Mouse (Mus musculus): ENCODE measurements at regions not wholly inside any gene's neighbourhood (a gene's known extent, or its start where the extent isn't known, plus 50 kb on each side); places are given as distances from the start of the nearest gene placed in this dataset.

DNA sequence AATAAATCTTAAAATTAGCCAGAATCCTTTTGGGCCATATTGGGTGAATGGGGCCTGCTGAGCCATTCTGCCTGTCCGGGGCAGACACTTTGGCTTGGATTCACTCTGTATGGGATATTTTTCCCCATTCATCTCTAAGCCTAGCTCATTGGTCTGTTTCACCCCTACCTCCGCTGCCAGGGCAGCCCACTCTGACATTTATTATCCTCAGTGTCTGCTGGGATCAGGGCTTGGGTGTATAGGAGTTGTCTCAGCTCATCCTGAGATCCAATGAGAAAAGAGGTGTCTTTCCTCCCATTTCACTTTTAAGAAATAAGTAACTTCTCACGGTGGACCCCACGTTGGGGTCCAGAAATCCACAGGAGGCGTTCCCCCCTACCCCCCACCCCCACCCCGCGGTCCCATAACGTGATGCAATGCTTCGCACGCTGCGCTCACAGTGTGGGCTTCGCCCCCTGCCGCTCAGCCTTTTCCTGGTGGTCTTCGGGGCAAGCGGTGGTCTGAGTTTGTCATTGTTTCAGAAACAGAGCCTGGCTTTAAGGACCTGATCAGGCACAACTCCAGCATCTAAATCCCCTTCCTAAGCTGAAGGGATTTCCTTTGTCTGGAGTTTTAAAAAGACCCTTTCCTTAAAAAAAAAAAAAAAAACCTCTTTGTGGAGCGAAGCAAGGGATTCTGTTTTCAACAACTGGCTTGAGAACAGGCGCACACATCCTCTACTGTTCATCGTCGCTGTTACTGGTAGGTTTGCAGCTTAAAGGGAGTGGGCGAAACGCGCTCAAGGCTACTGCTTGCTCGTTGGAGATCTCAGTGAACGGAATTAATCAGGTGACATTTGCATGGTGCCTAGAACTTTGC is 61.5 kb upstream of the Cpsf6 start:
- Histone ChIP-seq H3K27ac (ENCODE audit: low read depth) (no peak overlapping the region), H3K9me3 (ENCODE audit: control insufficient read depth, low read length) (no peaks in the 10 kb centered on the region), H3K4me3 (ENCODE audit: low read depth, low read length) (no peak overlapping the region), H3K4me1 (replicated peaks; ENCODE audit: control insufficient read depth, insufficient read depth, low read length) (no peaks in the 10 kb centered on the region), H3K36me3 (ENCODE audit: control insufficient read depth, insufficient read depth, low read length) (no peaks in the 10 kb centered on the region), H3K4me2 (ENCODE audit: low read length) (peak overlapping the region; percentile 24), H3K9ac (ENCODE audit: low read length) (no peak overlapping the region), H3K27me3 (replicated peaks; ENCODE audit: control insufficient read depth, insufficient read depth, low read length) (no peaks in the 10 kb centered on the region)
- DNase-seq (ENCODE audit: low spot score), result no peak
- no peak for ATAC-seq (replicated peaks; ENCODE audit: low FRiP score, low TSS enrichment, low read depth)
- 40% methylated on average over 24 of the region's 24 CpGs for WGBS

DNA sequence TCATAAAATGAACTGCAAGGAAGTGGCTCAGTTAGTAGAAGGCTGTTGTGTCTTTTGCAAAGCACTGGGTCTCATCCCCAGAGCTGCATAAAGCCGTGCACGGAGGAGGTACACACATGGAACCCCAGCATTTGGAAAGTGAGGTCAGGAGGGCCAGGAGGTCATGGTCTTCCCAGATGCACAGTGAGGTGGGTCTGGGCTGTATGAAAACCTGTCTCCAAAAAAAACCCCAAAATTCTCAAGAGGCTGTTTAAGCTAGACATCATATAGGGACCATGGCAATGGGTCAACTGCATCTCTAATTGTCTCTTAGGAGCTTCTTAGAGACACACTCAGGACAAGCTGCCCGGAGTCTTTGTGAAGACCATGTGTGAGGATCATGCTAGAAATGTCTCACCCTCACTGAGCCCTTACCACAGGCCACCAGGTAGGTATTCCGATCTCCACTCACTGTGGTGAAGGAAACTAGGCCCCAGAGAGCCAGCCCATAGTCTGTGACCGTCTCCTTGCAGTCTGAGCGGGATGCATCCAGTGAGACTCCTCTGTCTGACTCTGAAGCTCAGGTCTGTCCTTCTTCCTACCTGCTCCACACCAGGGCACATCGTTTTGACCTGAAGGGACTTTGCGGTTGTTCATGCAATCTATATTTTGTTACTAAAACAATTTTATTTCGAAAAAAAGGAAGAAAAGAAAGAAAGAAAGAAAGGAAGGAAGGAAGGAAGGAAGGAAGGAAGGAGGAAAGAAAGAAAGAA is 60.6 kb upstream of the Cpsf6 start:
- Histone ChIP-seq H3K4me1 (replicated peaks; ENCODE audit: control insufficient read depth, insufficient read depth, low read length) (no peaks in the 10 kb centered on the region), H3K27me3 (replicated peaks; ENCODE audit: control insufficient read depth, insufficient read depth, low read length) (no peaks in the 10 kb centered on the region), H3K4me2 (ENCODE audit: low read length) (no peak overlapping the region), H3K27ac (ENCODE audit: low read depth) (no peak overlapping the region), H3K9me3 (ENCODE audit: control insufficient read depth, low read length) (no peaks in the 10 kb centered on the region), H3K9ac (ENCODE audit: low read length) (no peak overlapping the region), H3K4me3 (ENCODE audit: low read depth, low read length) (no peak overlapping the region), H3K36me3 (ENCODE audit: control insufficient read depth, insufficient read depth, low read length) (no peaks in the 10 kb centered on the region)
- DNase-seq (ENCODE audit: low spot score), result no peak
- no peak for ATAC-seq (replicated peaks; ENCODE audit: low FRiP score, low TSS enrichment, low read depth)
- WGBS, result 92% methylated on average over 9 of the region's 9 CpGs

DNA sequence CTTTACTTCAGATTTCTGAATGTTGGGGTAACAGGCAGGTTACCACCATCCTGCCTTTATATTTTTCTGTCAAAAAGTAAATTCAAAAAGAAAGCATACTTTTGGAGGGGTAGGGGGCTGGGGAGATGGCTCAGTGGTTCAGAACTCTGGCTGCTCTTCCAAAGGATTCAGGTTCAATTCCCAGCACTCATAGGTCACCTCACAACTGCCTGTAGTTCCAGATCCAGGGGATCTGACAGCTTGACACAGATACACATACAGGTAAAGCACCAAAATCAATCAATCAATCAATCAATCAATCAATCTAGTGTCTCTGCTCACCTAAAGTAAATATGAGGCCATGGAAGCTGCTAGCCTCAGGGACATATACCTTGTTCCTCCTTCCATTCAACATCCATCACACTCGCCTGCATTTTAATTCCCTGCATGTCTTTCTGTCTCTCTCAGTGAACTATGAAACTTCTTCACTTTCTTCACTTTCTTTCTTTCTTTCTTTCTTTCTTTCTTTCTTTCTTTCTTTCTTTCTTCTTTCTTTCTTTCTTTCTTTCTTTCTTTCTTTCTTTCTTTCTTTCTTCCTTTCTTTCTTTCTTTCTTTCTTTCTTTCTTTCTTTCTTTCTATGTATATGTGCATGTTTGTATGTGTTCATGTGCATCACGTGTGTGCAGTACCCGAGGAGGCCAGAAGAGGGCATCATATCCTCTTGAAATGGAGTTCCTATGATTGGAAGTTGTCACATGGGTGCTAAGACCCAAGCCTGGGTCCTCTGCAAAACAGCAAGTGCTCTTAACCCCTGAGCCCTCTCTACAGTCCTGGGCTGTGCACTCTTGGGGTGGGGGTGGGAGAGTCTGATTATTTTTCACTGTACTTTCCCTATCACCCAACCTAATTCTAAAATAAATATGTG is 59.6 kb upstream of the Cpsf6 start:
- Histone ChIP-seq H3K9me3 (ENCODE audit: control insufficient read depth, low read length) (no peaks in the 10 kb centered on the region), H3K4me1 (replicated peaks; ENCODE audit: control insufficient read depth, insufficient read depth, low read length) (no peaks in the 10 kb centered on the region; the same call in 1 of the 2 replicates), H3K9ac (ENCODE audit: low read length) (no peak overlapping the region), H3K27me3 (replicated peaks; ENCODE audit: control insufficient read depth, insufficient read depth, low read length) (no peaks in the 10 kb centered on the region), H3K36me3 (ENCODE audit: control insufficient read depth, insufficient read depth, low read length) (no peaks in the 10 kb centered on the region), H3K4me3 (ENCODE audit: low read depth, low read length) (no peak overlapping the region), H3K27ac (ENCODE audit: low read depth) (no peak overlapping the region), H3K4me2 (ENCODE audit: low read length) (no peak overlapping the region)
- no peak for DNase-seq (ENCODE audit: low spot score)
- WGBS, result 88% methylated on average over 3 of the region's 3 CpGs
- ATAC-seq (replicated peaks; ENCODE audit: low FRiP score, low TSS enrichment, low read depth), result no peak

DNA sequence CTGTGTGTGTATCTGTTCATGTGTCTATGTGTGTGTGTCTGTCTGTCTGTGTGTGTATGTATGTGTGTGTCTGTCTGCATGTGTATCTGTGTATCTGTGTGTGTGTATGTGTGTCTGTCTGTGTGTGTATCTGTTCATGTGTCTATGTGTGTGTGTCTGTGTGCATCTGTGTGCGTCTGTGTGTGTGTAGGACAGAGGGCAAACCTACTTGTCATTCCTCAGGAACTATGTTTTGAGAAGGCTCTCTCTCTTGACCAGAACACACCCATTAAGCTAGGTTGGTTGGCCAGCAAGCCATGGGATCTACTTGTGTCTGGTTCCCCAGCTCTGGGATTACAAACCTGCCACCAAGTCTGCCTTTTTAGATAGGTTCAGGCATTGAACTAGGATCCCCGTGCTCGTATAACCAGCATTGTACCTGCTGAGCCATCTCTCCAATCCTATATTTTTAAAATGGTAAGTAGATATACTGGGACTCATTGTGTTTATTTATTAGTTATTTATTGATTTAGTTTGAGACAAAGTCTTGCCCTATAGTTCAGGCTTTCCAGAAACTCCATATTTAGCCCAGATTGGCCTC is 58.9 kb upstream of the Cpsf6 start:
- Histone ChIP-seq H3K36me3 (ENCODE audit: control insufficient read depth, insufficient read depth, low read length) (no peaks in the 10 kb centered on the region), H3K27ac (ENCODE audit: low read depth) (no peak overlapping the region), H3K4me1 (replicated peaks; ENCODE audit: control insufficient read depth, insufficient read depth, low read length) (no peaks in the 10 kb centered on the region; the same call in 1 of the 2 replicates), H3K4me3 (ENCODE audit: low read depth, low read length) (no peak overlapping the region), H3K9me3 (ENCODE audit: control insufficient read depth, low read length) (no peaks in the 10 kb centered on the region), H3K9ac (ENCODE audit: low read length) (no peak overlapping the region), H3K27me3 (replicated peaks; ENCODE audit: control insufficient read depth, insufficient read depth, low read length) (no peaks in the 10 kb centered on the region), H3K4me2 (ENCODE audit: low read length) (no peak overlapping the region)
- no peak for ATAC-seq (replicated peaks; ENCODE audit: low FRiP score, low TSS enrichment, low read depth)
- 93% methylated on average over 3 of the region's 3 CpGs for WGBS
- DNase-seq (ENCODE audit: low spot score), result no peak

DNA sequence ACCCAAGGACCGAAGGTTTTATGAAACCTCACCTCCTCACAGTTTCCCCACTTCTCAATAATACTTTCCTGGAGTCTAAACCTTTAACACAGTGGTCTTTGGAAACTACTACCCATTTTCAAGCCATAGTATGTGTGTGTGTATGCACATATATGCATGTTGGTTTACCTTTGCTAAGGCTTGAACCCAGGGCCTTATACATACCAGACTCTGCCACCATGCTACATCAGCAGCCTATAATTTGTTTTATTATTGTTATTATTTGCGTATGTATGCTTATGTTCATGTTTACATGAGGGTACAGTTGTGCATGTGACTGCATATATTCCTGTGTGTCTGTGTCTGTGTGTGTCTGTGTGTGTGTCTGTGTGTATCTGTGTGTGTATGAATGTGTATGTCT is 58.2 kb upstream of the Cpsf6 start:
- Histone ChIP-seq H3K4me3 (ENCODE audit: low read depth, low read length) (no peak overlapping the region), H3K4me1 (replicated peaks; ENCODE audit: control insufficient read depth, insufficient read depth, low read length) (no peaks in the 10 kb centered on the region; the same call in 1 of the 2 replicates), H3K9me3 (ENCODE audit: control insufficient read depth, low read length) (no peaks in the 10 kb centered on the region), H3K36me3 (ENCODE audit: control insufficient read depth, insufficient read depth, low read length) (no peaks in the 10 kb centered on the region), H3K4me2 (ENCODE audit: low read length) (no peak overlapping the region), H3K27ac (ENCODE audit: low read depth) (no peak overlapping the region), H3K27me3 (replicated peaks; ENCODE audit: control insufficient read depth, insufficient read depth, low read length) (no peaks in the 10 kb centered on the region), H3K9ac (ENCODE audit: low read length) (no peak overlapping the region)
- WGBS, result 93% methylated on average over 2 of the region's 2 CpGs
- no peak for DNase-seq (ENCODE audit: low spot score)
- ATAC-seq (replicated peaks; ENCODE audit: low FRiP score, low TSS enrichment, low read depth), result no peak

DNA sequence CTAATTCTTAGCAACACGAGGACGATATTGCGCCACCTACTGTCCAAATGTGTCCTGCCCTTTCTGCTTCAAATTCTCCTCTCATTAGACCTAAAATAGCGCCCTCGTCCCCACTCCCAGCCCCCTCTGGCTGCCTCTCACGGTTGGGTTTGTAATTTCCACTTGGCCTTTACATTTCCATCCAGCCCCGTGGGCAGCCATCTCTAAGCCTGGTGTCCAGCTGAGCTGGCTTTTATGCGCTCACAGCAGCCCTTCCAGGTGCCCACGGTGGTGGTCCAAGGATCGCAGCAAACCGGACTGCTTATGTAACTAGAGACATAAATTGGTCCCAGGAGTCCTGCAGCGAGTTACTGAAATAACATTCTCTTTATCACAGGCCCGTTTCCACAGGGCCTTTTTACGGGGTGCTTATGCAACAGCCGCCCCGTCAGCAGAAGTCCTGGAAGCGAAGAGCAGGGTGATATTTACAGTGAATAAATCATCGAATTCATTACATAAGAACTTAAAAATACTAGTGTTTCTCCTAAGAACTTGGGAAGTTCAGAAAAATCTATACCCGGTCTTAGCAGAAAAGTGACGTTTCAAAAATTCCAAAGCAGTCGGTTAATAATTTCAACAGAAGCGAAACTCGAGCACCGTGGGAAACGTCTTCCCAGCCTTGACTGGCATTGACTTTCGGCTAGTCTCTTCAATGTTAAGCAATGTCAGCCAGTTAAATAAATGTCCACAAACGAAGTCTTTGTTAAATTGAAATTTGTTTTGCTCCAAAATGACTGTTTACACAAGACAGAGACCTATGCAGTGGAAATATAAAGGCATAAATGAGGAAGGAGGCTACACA is 57.3 kb upstream of the Cpsf6 start:
- Histone ChIP-seq H3K9ac (ENCODE audit: low read length) (no peak overlapping the region), H3K36me3 (ENCODE audit: control insufficient read depth, insufficient read depth, low read length) (no peaks in the 10 kb centered on the region), H3K27ac (ENCODE audit: low read depth) (no peak overlapping the region), H3K9me3 (ENCODE audit: control insufficient read depth, low read length) (no peaks in the 10 kb centered on the region), H3K27me3 (replicated peaks; ENCODE audit: control insufficient read depth, insufficient read depth, low read length) (no peaks in the 10 kb centered on the region), H3K4me3 (ENCODE audit: low read depth, low read length) (no peak overlapping the region), H3K4me1 (replicated peaks; ENCODE audit: control insufficient read depth, insufficient read depth, low read length) (no peaks in the 10 kb centered on the region; the same call in 1 of the 2 replicates), H3K4me2 (ENCODE audit: low read length) (no peak overlapping the region)
- ATAC-seq (replicated peaks; ENCODE audit: low FRiP score, low TSS enrichment, low read depth), result no peak
- 44% methylated on average over 27 of the region's 27 CpGs for WGBS
- DNase-seq (ENCODE audit: low spot score), result peak; percentile 72

DNA sequence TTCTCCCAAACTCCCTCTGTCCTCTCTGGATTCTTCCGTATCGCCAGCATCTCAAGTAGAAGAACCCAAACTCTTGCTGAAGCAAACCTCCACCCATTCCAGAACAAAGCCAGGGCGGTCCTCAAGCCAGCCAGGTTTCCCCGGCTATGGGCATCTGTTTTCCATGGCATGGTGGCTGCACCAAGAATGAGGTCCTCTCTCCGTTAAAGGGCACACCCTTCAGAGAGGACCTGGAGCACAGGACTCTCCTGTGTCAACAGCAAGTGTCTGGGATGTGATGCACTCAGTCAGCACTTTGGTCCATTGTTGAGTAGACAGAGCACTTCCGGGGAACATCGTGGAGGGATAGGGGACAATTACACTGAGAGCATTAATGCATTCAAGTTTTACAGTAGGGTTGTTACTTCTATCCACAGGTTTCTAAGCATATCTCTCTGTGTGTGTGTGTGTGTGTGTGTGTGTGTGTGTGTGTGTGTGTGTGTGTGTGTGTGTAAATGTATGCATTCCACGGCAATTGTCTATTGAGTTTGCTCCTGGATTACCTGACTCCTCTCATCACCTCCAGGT is 56.6 kb upstream of the Cpsf6 start:
- ATAC-seq (replicated peaks; ENCODE audit: low FRiP score, low TSS enrichment, low read depth) (no peak), DNase-seq (ENCODE audit: low spot score) (no peak)
- no peaks in the 10 kb centered on the region for H3K9me3 ChIP-seq (ENCODE audit: control insufficient read depth, low read length)
- no peak overlapping the region for H3K4me2 ChIP-seq (ENCODE audit: low read length)
- no peaks in the 10 kb centered on the region for H3K27me3 ChIP-seq (replicated peaks; ENCODE audit: control insufficient read depth, insufficient read depth, low read length)
- H3K36me3 ChIP-seq (ENCODE audit: control insufficient read depth, insufficient read depth, low read length), result no peaks in the 10 kb centered on the region
- H3K9ac ChIP-seq (ENCODE audit: low read length), result no peak overlapping the region
- no peaks in the 10 kb centered on the region; the same call in 1 of the 2 replicates for H3K4me1 ChIP-seq (replicated peaks; ENCODE audit: control insufficient read depth, insufficient read depth, low read length)
- no peak overlapping the region for H3K27ac ChIP-seq (ENCODE audit: low read depth)
- 69% methylated on average over 8 of the region's 8 CpGs for WGBS
- H3K4me3 ChIP-seq (ENCODE audit: low read depth, low read length), result no peak overlapping the region

Data from intestine, embryonic 14.5 days (tissue).